Comparison of ENCODE assay signal across 9 mouse cellular contexts in genomic region chr6:122402240-122402639, GRCm38 (mm10).
DNase-seq lines count a peak whose midpoint lies in the region; ATAC-seq and TF ChIP-seq lines count a peak whose summit lies in the region.
"Had no signal": no experiment of that assay in that cellular context is flagged by ENCODE, and none has a peak within 500 bp of the region (broad histone marks: within the 10 kb centered on the region; RNA-seq: fewer than 3 reads in every experiment).

No protein-coding gene starts in this region.

- DNase-seq in heart, adult 18-20 months: peak; percentile 12 to 52
- peak; percentile 54 for DNase-seq in thymus, postnatal 0 days (ENCODE audit: low spot score)
- DNase-seq in thymus, postnatal 36 days: no peak
- DNase-seq in embryo, embryonic 10 days (ENCODE audit: low spot score): peak; percentile 81
- peak in 1 of 2 experiments; percentile 15 for DNase-seq in left cerebral cortex, adult 2 months (ENCODE audit: extremely low spot score in 1 of 2, low spot score in 2 of 2)

- H3K4me1 ChIP-seq in heart, embryonic 12.5 days (replicated peaks): no peaks in the 10 kb centered on the region
- H3K4me1 ChIP-seq: neural tube, embryonic 13.5 days had no signal

- 10% methylated on average over 3 of the region's 3 CpGs for WGBS in heart, embryonic 12.5 days

- ATAC-seq in heart, embryonic 12.5 days (ENCODE audit: insufficient number of reproducible peaks, low FRiP score): no peak
- ATAC-seq in neutrophil, adult 5-6 weeks (ENCODE audit: extremely low read depth, insufficient number of reproducible peaks, low FRiP score, poor library complexity, severe bottlenecking): 0 out of 2 replicates have a peak, but pooled peaks have one; percentile 30
- ATAC-seq in inflammation-experienced regulatory T-cells, adult 6 months: no peak

- no peak overlapping the region for H3K4me2 ChIP-seq in heart, embryonic 12.5 days
- H3K4me2 ChIP-seq: neural tube, embryonic 13.5 days had no signal

- no peak overlapping the region for H3K4me3 ChIP-seq in heart, embryonic 12.5 days
- H3K4me3 ChIP-seq in left cerebral cortex, adult 2 months: no peak overlapping the region
- H3K4me3 ChIP-seq: neural tube, embryonic 13.5 days had no signal

- H3K36me3 ChIP-seq in heart, embryonic 12.5 days: no peaks in the 10 kb centered on the region
- H3K36me3 ChIP-seq: neural tube, embryonic 13.5 days had no signal

- H3K27ac ChIP-seq in heart, embryonic 12.5 days (ENCODE audit: poor library complexity, severe bottlenecking): no peak overlapping the region
- no peak overlapping the region for H3K27ac ChIP-seq in left cerebral cortex, adult 2 months
- H3K27ac ChIP-seq: neural tube, embryonic 13.5 days had no signal

- peak; percentile 79 for TF ChIP-seq CTCF in left cerebral cortex, adult 2 months (IDR thresholded peaks at IDR 0.05)

- H3K27me3 ChIP-seq in heart, embryonic 12.5 days (replicated peaks): no peaks in the 10 kb centered on the region
- H3K27me3 ChIP-seq: neural tube, embryonic 13.5 days had no signal

- intact Hi-C loops in left cerebral cortex, adult 2 months (cut with DNase I): loop anchor here (1.0 to 5.0 kb wide), 3 partner anchors 95 to 161 kb away; partner anchors contain the start of gene Rimklb

- H3K9me3 ChIP-seq in heart, embryonic 12.5 days (replicated peaks): no peaks in the 10 kb centered on the region
- H3K9me3 ChIP-seq: neural tube, embryonic 13.5 days had no signal

- no peak overlapping the region for H3K9ac ChIP-seq in heart, embryonic 12.5 days
- H3K9ac ChIP-seq: neural tube, embryonic 13.5 days had no signal

Comparison
In these comparisons a context has a peak if more than half of its experiments do, and no peak if none do; other contexts are left out.
1. DNase-seq: peak in heart, adult 18-20 months (2 of 2), thymus, postnatal 0 days (single experiment) and embryo, embryonic 10 days (single experiment); none in thymus, postnatal 36 days (0 of 2).